13 mouse cellular contexts compared by ENCODE assay signal in genomic region chr12:73445562-73445961, GRCm38 (mm10).
A peak's percentile ranks its signal among the peaks of the same experiment; 100 is the strongest.
DNase-seq lines count a peak whose midpoint lies in the region; ATAC-seq lines count a peak whose summit lies in the region.
"Had no signal": no experiment of that assay in that cellular context is flagged by ENCODE, and none has a peak within 500 bp of the region (broad histone marks: within the 10 kb centered on the region; RNA-seq: fewer than 3 reads in every experiment).

No protein-coding gene starts in this region.

- peak; percentile 31 for DNase-seq in 3134 (ENCODE audit: extremely low read depth, insufficient read length, low spot score)
- DNase-seq in Muller cell, postnatal 12 days (ENCODE audit: inconsistent ontology term), result peak; percentile 66
- peak; percentile 53 for DNase-seq in kidney, adult 9 months
- DNase-seq in limb, embryonic 10.5 days (ENCODE audit: low spot score), result no peak
- DNase-seq in hindbrain, embryonic 11.5 days (ENCODE audit: low spot score), result no peak
- no peak for DNase-seq in urinary bladder, adult 2 months (ENCODE audit: low spot score)
- no peak for DNase-seq in adrenal gland, postnatal 14 days
- DNase-seq: adrenal gland, adult 8-10 months; cerebellum, adult 9-10 months; gastrocnemius, adult 2 months; heart, postnatal 14 days had no signal

- WGBS in limb, embryonic 10.5 days, result 92% methylated on average over 10 of the region's 10 CpGs
- 87% methylated on average over 10 of the region's 10 CpGs for WGBS in hindbrain, embryonic 11.5 days

- H3K9ac ChIP-seq in hindbrain, embryonic 11.5 days (ENCODE audit: low read depth, low read length), result no peak overlapping the region
- H3K9ac ChIP-seq: forebrain, embryonic 12.5 days had no signal

- no peak for ATAC-seq in hindbrain, embryonic 11.5 days (ENCODE audit: low FRiP score)
- ATAC-seq: hindbrain, postnatal 0 days had no signal

- H3K4me3 ChIP-seq in limb, embryonic 10.5 days, result no peak overlapping the region
- no peak overlapping the region for H3K4me3 ChIP-seq in hindbrain, embryonic 11.5 days (ENCODE audit: low read depth, low read length)
- H3K4me3 ChIP-seq: forebrain, embryonic 12.5 days; gastrocnemius, adult 2 months had no signal

- no peaks in the 10 kb centered on the region for H3K9me3 ChIP-seq in limb, embryonic 10.5 days (replicated peaks)
- no peaks in the 10 kb centered on the region for H3K9me3 ChIP-seq in hindbrain, embryonic 11.5 days (ENCODE audit: control insufficient read depth, low read length)
- H3K9me3 ChIP-seq: forebrain, embryonic 12.5 days had no signal

- no peaks in the 10 kb centered on the region for H3K27me3 ChIP-seq in limb, embryonic 10.5 days (ENCODE audit: low read depth, poor library complexity, severe bottlenecking)
- no peaks in the 10 kb centered on the region for H3K27me3 ChIP-seq in hindbrain, embryonic 11.5 days (ENCODE audit: control insufficient read depth, insufficient read depth, low read length)
- H3K27me3 ChIP-seq: forebrain, embryonic 12.5 days had no signal

- H3K4me2 ChIP-seq in hindbrain, embryonic 11.5 days (replicated peaks; ENCODE audit: low read depth, low read length), result no peak overlapping the region
- H3K4me2 ChIP-seq: forebrain, embryonic 12.5 days had no signal

- peak overlapping the region; percentile 59; the same call in 1 of the 2 replicates for H3K27ac ChIP-seq in limb, embryonic 10.5 days
- no peak overlapping the region for H3K27ac ChIP-seq in hindbrain, embryonic 11.5 days (ENCODE audit: low read depth, low read length)
- H3K27ac ChIP-seq: forebrain, embryonic 12.5 days; hindbrain, postnatal 0 days had no signal

- H3K4me1 ChIP-seq in limb, embryonic 10.5 days, result peaks cover 38% of the 10 kb centered on the region
- H3K4me1 ChIP-seq in hindbrain, embryonic 11.5 days (replicated peaks; ENCODE audit: control insufficient read depth, insufficient read depth, low read length), result no peaks in the 10 kb centered on the region

- H3K36me3 ChIP-seq in limb, embryonic 10.5 days, result no peaks in the 10 kb centered on the region
- no peaks in the 10 kb centered on the region for H3K36me3 ChIP-seq in hindbrain, embryonic 11.5 days (ENCODE audit: control insufficient read depth, insufficient read depth, low read length)
- H3K36me3 ChIP-seq: forebrain, embryonic 12.5 days had no signal

Comparison
In these comparisons a context has a peak if more than half of its experiments do, and no peak if none do; other contexts are left out.
1. DNase-seq: peak in 3134 (single experiment), Muller cell, postnatal 12 days (single experiment) and kidney, adult 9 months (single experiment); none in limb, embryonic 10.5 days (single experiment), hindbrain, embryonic 11.5 days (single experiment), urinary bladder, adult 2 months (single experiment) and adrenal gland, postnatal 14 days (single experiment).